Mouse (Mus musculus): ENCODE data around the gene 1700057G04Rik.
"Not testable (repeated sequence)": the region's sequence is repeated elsewhere in the genome, so short reads cannot be mapped to it uniquely, and the experiment has no call there.

1700057G04Rik gene

DNA sequence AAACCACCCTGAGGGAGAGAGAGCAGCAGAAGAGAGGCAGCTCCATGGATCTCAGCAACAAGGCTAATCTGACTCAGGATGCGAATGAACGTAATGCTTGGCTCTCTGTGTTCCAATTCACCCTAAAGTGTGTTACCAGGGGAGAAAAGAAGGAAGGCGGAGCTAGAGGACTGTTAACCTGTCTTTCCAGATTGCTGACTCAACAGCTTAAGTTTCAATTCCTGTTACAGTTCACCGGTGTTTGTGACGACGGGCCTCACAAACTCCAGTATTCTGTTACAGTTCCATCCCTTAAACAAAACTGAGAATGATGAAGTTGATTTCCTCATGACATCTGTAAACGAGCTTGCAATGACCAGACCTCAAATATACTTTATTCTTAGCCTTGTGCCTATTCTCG, 4.1 kb upstream of the 1700057G04Rik start:
- DNase-seq (ENCODE audit: low read depth, low spot score), result no peak

DNA sequence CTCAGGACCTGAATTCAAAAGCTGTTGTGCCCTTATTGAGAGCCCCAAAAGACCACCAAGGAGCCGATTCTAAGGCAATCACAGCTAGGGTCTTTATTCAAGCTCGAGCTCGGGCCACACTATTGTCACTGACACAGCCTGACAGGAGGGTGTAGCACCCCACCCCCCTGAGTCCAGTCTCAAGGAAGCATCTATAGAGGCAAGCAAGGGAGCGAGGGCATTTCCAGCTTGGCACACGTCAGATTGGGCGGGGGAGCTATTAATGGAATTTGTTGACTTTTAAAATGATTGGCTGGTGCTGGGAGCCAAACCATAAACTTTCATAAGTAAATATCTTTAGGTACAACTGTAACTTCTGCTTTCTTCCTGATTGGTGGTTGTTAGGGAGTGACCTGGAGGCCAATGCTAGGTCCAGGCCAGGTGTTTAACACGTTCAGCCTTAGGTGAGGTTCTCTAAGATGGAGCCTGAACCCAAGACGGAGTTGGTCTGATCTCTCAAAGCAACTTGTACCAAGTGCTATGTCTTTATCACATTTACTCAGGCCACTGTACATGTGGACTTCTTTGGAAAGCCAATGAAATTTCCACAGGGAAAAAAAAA, 3.5 kb upstream of the 1700057G04Rik start:
- DNase-seq (ENCODE audit: low read depth, low spot score), result no peak

DNA sequence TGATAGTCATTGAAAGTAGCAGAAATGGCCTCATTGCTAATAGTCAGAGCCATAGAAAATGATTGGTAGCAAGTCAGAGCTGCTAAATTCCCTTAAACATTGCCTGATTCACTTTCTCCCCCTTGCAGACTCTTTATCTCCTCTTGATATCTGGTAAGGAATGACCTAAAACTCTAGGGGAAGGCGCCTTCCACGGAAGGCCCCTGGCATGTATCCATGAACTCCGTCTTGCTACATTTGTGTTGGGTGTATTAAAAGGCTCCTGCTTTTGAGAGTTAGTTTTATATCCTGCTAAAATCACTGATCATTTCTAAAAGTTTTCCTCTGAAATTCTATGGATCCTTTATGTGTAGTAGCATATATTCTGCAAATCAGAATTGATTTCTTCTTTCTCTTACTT, 7.6 kb downstream of the 1700057G04Rik start:
- no peak for DNase-seq (ENCODE audit: low read depth, low spot score)

DNA sequence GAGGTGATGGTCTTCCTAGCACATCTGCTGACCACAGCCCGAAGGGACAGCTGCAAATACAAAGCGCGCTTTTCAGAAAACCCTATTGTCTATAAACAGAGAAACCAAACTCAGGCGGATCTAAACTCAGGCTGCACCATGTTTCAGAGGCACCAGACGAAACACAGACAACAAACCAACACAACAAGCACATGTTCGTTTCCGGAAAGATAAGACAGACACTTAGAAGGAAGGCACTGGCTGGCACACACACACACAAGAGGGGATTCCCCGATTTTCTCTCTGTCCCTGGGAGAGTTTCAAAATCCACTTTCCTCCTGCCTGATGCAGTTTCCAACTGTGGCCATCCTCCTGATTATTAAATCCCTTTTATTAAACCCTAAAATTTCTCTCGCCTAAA, 16.8 kb downstream of the 1700057G04Rik start:
- not testable (repeated sequence) for DNase-seq (ENCODE audit: low read depth, low spot score)

DNA sequence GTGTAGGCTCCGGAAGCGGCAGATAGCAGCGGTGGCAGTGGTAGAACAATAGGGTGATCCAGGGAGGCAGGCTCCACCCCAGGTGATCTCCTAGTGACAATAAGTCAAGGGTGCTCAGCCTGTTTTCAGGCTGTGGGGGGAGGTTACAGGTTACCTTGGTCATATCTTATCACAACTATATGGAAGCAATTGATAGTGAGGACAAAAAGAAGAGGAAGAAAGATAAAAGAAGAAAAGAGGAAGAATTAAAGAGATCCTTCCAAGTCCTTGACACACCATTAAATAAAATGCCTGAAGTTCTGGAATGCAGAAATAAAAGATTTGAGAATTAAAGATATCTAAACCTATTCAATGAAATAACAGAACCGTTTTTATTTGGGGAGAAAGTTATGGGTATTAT, 17.6 kb downstream of the 1700057G04Rik start:
- DNase-seq (ENCODE audit: low read depth, low spot score), result no peak

DNA sequence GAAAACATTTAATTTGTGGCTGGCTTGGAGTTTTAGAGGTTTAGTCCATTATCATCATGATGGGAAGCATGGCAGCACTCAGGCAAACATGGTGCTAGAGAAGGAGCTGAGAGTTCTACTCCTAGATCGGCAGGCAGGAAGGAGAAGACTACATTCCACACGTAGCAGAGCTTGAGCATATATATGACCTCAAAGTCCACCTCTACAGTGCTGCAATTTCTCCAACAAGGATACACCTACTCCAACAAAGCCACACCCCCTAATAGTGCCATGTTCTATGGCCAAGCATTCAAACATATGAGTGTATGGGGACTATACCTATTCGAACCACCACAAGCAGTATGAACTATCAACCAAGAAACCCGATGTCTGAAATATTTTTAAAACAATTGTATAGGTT, 22.2 kb downstream of the 1700057G04Rik start:
- DNase-seq (ENCODE audit: low read depth, low spot score), result no peak

DNA sequence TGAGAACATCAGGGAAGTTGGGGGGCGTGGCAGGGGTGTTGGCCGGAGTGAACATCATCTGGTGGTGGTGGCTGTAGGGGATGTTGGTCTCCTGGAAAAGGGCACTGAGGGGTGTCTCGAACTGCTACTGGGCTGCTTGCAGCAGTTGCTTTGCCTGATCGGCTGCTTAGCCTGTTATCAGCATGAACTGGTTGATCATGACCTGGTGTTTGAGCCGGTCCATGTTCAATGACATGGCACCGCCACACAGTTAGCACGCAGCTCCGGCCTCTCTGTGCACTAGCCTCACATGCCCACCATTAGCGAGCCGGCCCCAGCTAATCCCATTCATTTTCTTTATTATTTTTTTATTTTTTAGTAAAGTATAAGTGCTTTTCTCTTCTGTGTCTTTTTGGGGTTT, 25.7 kb downstream of the 1700057G04Rik start:
- no peak for DNase-seq (ENCODE audit: low read depth, low spot score)

DNA sequence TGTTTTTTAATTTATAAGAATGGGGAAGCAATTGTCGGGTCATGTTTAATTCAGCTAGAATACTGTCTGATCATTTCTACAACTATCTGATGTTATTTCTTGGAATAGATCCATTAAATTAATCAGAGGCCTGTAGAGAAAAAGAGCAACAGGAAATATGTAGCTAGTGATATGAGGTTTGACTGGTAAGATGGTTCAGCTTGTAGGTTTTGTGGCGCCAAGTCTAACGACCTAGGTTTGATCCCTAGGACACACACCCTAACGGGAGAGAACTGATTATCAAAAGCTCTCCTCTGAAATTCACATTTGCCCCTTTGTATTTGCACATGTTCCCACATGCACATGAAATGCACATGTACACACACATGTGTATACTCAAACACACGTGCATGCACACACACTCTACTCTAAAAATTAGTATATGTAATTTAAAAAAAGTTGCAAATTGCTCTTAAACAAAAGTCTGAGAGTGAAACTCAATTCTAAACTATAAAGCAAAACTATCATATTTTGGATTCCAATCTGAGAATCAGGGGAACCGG, 26.2 kb downstream of the 1700057G04Rik start:
- no peak for DNase-seq (ENCODE audit: low read depth, low spot score)

DNA sequence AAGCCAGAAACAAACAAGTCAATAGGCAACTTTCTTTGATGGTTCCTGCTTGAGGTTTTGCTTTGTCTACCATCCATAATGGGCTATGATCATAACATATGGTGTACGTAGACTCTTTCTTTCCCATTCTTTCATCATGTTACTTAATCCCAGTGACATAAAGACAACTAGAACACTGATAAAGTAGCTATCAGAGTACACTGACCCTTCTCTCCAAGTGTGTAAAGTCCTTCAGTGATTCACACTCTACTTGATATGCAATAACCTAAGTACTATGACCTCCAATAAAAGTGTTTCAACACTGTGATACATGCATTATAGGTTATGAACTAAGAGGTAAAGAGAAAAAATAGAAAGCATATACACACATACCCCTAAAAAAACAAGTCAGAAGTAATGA, 27.9 kb downstream of the 1700057G04Rik start:
- no peak for DNase-seq (ENCODE audit: low read depth, low spot score)

DNA sequence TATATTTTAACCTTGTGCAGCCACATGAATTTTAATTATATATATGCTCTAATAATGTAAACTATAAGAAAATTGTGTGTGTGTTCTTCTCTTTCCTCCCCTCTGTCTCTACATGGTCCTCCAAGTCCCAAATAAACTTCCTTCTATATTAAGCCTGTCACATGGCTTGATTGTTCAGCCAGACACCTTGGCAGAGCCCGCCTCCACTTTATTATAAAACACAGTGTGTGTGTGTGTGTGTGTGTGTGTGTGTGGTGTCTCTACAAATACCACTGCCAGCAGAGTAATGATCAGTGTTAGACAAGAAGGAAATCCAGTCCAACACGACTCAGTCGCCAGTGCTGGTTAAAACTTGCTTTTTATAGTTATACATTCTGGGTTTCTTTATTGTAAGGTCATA, 28.5 kb downstream of the 1700057G04Rik start:
- no peak for DNase-seq (ENCODE audit: low read depth, low spot score)

DNA sequence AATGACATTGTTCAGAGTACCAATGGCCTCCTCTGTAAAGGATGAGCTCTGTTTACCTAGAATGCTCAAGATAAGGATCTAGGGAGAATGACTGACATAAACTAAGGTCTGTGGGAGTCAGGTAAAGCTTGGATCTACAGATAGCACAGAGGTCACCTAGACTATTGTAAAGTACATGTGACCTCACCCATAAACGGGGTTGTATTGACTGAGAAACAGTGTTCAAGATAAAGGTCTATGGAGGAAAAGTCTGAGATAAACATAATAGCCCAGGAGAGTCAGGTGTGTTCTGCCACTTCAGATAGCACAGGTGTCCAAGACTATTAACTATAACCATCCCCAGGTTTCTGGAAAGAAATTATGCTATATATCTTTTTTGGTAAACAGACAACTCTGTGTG, 29.8 kb downstream of the 1700057G04Rik start:
- DNase-seq (ENCODE audit: low read depth, low spot score), result no peak

DNA sequence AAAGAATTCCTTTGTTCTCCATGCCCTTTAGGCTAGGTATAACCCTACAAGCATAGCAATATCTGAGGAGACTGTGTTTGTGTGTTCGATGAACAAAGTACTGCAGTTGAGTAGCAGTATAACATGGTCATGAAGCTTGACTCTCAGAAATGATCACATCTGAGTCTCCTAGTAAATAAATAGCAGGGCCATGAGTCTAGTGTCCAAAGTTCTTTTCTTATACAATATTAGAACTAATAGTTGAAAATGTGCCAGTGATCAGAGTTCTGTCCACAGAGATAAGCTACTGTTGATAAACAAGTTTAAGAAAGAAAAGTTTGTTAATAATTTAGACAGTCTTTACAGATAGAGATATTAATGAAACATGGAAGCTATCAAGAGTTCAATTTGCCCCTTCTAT, 42.7 kb downstream of the 1700057G04Rik start:
- no peak for DNase-seq (ENCODE audit: low read depth, low spot score)

DNA sequence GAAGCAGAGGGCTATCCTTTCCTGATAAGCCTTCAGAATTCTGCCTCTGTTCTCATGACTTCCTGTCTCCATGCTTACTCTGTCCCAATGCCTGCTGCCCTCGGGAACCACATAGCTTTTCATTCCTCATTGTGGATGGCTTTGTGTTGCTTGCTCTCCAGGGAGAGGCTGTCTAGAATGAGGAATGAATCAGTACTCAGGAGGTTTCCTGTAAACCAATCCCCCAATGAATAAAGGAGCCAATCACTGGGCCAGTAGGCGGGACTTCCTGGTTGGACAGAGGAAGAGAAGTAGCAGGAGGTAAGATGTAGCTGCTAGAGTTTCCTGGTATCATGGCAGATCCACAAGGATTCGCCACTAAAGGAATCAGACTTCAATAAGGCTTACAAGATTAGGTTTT, 44.1 kb downstream of the 1700057G04Rik start:
- DNase-seq (ENCODE audit: low read depth, low spot score), result peak; percentile 9

DNA sequence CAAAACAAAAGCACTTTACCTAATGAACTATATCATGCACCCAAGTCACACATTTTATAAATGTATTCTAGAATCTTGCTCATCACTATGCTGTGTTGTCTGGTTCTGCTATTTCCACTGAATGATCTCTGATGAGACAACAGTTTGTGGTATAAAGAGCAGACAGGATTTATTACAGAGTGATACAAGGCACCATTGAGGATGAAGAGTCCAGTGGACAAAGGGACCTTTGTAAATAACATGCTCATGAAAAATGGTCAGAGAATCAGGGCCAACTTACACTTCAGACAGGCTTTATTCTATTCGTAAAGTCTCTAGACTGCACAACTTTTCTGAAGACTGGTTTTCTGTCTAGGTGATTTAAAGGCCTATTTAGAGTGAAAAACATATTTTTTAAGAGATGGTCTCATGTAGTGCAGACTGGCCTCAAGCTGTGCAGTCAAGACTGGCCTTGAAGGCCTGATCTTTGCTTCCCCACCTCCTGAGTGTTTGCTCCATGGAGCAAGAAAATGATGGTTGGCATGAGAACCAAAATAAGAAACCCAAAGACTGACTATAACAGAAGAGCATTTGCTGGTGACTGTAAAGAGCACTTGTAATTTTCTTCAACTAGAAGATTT, 51.6 kb downstream of the 1700057G04Rik start:
- DNase-seq (ENCODE audit: low read depth, low spot score), result peak; percentile 60

DNA sequence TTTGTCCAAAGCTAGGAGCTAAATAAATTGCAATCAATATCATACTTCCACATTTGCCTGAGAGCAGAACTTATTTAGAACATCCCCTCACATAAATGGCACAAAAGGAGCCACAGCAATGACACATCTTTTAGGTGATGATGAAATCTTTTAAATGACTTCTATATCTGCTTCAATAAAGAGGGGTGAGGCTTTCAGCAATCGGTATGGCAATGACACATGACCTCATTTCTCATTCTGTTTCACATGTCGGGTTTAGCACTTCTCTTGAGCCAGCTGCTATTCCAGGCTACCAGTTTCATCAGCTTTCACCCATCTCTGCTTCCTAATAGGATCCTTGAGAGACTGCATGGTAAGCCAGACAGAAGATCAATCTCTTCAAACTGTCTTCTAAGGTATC, 54.3 kb downstream of the 1700057G04Rik start:
- DNase-seq (ENCODE audit: low read depth, low spot score), result no peak

DNA sequence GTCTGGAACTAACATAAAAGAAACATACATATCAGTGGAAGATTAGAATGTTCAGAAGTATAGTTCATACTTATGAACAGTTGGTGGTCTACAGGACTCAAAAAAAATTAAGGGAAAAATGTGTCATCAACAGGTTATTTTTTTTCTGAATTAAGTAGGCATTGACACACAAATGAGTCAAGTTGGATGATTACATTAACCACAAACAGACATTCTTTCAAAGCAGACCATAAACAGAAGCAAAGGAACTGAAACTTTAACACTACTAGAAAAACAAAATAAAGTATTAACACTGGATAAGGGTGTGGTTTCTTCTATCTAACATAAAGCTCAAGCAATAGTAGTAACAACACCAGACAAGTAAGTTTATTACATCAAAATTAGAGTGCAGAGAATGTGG, 59.7 kb downstream of the 1700057G04Rik start:
- no peak for DNase-seq (ENCODE audit: low read depth, low spot score)

DNA sequence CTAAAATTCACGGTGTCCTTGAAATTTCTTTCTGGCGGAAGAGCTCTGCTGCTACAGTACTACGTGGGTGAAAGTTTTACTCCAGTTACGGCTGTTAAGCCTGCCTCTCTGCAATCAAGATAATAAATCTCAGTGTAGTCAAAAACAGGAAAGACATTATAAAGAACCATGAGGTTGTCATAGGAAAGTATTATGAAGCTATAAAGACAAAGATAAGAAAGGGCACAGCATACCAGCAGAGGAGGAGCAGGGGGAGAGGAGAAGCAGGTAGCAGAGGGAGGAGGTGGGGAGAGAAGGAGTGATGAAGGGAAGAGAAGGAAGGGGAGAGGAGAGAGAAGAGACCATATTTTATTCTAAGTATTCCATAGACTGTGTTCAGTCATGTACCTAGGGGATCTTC, 64.7 kb downstream of the 1700057G04Rik start:
- no peak for DNase-seq (ENCODE audit: low read depth, low spot score)

DNA sequence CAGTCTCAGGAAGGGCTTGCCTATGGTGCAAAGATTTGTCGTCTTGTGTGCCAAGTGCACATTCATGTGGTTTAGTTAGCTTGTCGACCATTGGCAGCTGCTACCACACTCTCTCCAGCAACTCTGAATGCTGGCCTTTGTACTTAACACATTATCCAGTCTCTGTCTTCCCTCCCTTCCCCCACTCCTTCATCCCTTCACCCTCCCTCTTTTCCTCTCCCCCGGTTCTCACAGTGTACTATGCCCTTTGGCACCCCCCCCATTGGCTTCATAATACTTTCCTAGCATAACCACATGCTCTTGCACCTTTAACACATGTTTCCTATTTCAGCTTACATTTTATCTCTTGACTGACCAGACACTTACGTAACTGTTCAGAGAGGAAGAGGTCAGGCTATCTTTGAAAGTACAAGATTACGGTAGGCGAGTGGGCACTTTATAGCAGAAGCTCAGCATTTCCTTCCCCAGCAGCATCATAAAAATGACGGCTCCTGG, 65.6 kb downstream of the 1700057G04Rik start:
- peak; percentile 12 for DNase-seq (ENCODE audit: low read depth, low spot score)

DNA sequence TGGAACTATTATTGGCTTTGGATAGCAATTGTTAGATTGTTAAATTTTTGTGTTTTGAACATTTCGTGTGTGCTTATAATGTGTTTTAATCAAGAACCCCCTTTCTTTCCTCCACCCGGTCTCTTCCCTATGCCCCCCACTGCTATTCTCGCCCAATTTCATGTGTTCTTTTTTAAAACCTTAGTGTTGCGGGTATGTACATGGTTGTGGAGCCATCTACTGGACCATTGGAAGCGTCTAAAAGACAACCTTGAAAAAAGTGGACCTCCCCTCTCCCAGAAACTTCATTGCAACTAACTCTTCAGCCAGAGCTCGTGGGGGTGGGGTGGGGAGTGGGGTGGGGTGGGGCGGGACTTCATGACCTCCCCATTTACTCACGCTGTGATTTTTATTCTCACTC, 66.2 kb downstream of the 1700057G04Rik start:
- no peak for DNase-seq (ENCODE audit: low read depth, low spot score)

DNA sequence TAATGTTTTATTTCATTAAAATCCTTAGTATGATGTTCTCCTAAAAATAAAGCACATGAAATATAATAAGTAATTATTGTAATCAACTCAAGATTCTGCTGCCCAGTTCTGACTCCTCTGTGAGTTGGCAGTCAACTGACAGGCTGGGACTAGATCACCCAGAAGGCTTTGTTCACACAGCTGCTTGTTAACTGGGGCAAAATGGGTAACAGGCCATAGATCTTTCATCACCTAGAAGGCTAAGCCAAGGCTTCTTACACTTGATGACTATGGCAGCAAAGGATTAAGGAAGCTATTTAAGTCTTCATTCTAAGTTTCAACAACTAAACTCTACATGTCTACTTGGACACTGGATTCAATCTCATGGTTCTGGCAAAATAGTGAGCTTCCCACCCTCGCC, 68.8 kb downstream of the 1700057G04Rik start:
- no peak for DNase-seq (ENCODE audit: low read depth, low spot score)

DNA sequence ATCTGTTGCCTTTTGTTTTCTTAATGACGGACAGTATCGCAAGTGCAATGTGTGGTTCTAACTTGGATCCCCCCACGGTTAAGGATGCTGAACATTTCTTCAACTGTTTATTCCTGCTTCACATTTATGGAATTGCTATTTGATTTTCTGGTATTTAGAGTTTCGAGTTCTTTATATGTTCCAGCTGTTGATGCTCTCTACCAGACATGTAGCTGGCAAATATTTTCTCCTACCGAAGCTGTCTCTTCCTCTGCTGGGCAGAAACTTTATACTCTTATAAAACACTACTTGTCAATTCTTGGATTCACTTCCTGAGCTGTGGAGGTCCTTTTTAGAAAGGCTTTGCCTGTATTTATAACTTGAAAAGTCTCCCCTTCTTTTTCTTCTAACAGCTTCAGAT, 70.1 kb downstream of the 1700057G04Rik start:
- DNase-seq (ENCODE audit: low read depth, low spot score), result no peak

DNA sequence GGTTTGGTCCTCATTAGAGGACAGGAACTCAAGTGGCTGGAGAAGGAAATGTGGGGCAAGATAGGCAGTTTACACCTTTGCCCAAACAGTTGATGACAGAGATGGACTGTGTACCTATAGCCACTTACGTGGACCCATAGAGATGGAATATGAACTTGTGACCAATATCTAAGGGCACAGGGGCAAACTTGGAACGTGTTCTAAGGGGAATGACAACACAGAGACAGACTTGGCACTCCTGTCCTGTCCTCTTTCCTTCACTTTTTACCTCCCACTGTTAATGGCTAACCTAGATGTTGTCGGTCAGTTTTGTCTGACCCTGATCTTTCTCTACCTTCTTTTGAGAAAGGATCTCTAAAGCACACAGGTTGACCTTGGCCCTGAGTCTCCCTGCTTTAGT, 74.2 kb downstream of the 1700057G04Rik start:
- DNase-seq (ENCODE audit: low read depth, low spot score), result no peak

DNA sequence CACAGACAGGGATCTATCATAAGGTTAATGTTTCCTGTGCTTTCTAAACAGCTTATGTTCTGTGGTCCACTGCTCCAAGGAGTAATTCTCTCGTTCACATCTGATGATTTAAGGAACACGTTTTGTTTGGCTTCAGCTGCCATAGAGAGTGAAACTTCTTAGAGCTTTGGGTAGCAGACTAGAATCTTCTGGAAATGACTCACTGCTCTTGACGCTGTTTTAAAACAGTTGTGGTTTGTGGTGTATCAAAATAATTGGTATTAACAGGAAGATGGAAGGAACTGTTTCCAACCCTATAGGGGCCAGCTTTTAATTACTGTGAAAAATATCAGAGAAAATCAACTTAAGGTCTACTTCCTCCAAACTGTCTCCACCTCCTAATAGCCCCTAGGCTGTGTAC, 75.2 kb downstream of the 1700057G04Rik start:
- DNase-seq (ENCODE audit: low read depth, low spot score), result no peak

All from mesoderm, embryonic 11.5 days (tissue).